Mouse (Mus musculus) hindbrain, embryonic 14.5 days (tissue): ENCODE measurements around the gene Rnf103. TPM values are rescaled to one million over a fixed set of nuclear protein-coding genes. Genes with fewer than 3 reads are reported as not detected.

Experiments used
- ATAC-seq: fragments of 200-750 bp; cut with Nextera tagmentation; 2 replicates; pipeline ENCODE4 v1.8.0; 2017; ENCODE audit warnings: moderate number of reproducible peaks, mild to moderate bottlenecking, moderate TSS enrichment, moderate library complexity; ENCODE audit not compliant: low FRiP score
- DNase-seq: peaks from one replicate; pipeline ENCODE4 v3.0.0-alpha.2; 2015; ENCODE audit warnings: low spot score
- H3K27ac ChIP-seq: fragments of 300-500 bp; sonication (generic); 2 replicates; pipeline ENCODE4 v1.5.1; 2014; ENCODE audit warnings: mild to moderate bottlenecking, moderate library complexity
- H3K27me3 ChIP-seq: fragments of 300-500 bp; sonication (generic); 2 replicates; pipeline ENCODE4 v1.6.1; 2014; ENCODE audit warnings: mild to moderate bottlenecking, low read length, mixed read lengths; ENCODE audit not compliant: control insufficient read depth, insufficient read depth
- H3K36me3 ChIP-seq: fragments of 300-500 bp; sonication (generic); replicated peaks from 2 replicates; pipeline ENCODE4 v1.6.1; 2014; ENCODE audit not compliant: control insufficient read depth, insufficient read depth
- H3K4me1 ChIP-seq: fragments of 300-500 bp; sonication (generic); replicated peaks from 2 replicates; pipeline ENCODE4 v1.6.1; 2014; ENCODE audit warnings: antibody characterized with exemption, low read length, mixed read lengths; ENCODE audit not compliant: control insufficient read depth, insufficient read depth
- H3K4me2 ChIP-seq: fragments of 300-500 bp; sonication (generic); replicated peaks from 2 replicates; pipeline ENCODE4 v1.6.1; 2014; ENCODE audit warnings: mild to moderate bottlenecking, moderate library complexity
- H3K4me3 ChIP-seq: fragments of 300-500 bp; sonication (generic); replicated peaks from 2 replicates; pipeline ENCODE4 v1.5.1; 2014; ENCODE audit warnings: mild to moderate bottlenecking, low read length
- H3K9ac ChIP-seq: fragments of 300-500 bp; sonication (generic); 2 replicates; pipeline ENCODE4 v1.6.1; 2014
- H3K9me3 ChIP-seq: fragments of 300-500 bp; sonication (generic); 2 replicates; pipeline ENCODE4 v1.6.1; 2016; ENCODE audit warnings: low read length; ENCODE audit not compliant: control insufficient read depth
- WGBS: fragments of 180-500 bp; shearing (Covaris S2); extraction: QIAGEN DNeasy Blood & Tissue Kit; methylation state at CpG from one replicate; pipeline ENCODE4 v1.1.7; 2014; 5-methylcytosine and 5-hydroxymethylcytosine counted together
- polyA plus RNA-seq: library from polyadenylated mRNA; unstranded; fragments of >200 nt; fragmentation: Nextera tagmentation; extraction: Ambion mirVana; gene quantifications from 2 replicates; pipeline ENCODE4 v1.2.1, GENCODE M21; 2014

Rnf103 gene
- polyA plus RNA-seq, 1 experiment from 2014 or later = 31.1 TPM

GRCm38 (mm10) chr6:71555507-71555951 lies 61.8 kb downstream of the Rnf103 start:
- no peak overlapping the region for H3K4me3 ChIP-seq
- H3K27me3 ChIP-seq = no peaks in the 10 kb centered on the region
- H3K9me3 ChIP-seq = no peaks in the 10 kb centered on the region
- no peak overlapping the region for H3K4me2 ChIP-seq
- H3K9ac ChIP-seq = no peak overlapping the region
- DNase-seq = no peak
- H3K27ac ChIP-seq = no peak overlapping the region
- H3K36me3 ChIP-seq = peaks cover 16% of the 10 kb centered on the region; the same call in 1 of the 2 replicates
- WGBS = 91% methylated on average over 2 of the region's 2 CpGs
- no peaks in the 10 kb centered on the region for H3K4me1 ChIP-seq
- ATAC-seq = no peak

GRCm38 (mm10) chr6:71556826-71557225 lies 63.1 kb downstream of the Rnf103 start:
- H3K9ac ChIP-seq = no peak overlapping the region
- H3K36me3 ChIP-seq = peaks cover 20% of the 10 kb centered on the region; the same call in 1 of the 2 replicates
- ATAC-seq = no peak
- no peak overlapping the region for H3K4me3 ChIP-seq
- no peak overlapping the region for H3K4me2 ChIP-seq
- H3K9me3 ChIP-seq = no peaks in the 10 kb centered on the region
- H3K4me1 ChIP-seq = no peaks in the 10 kb centered on the region
- DNase-seq = no peak
- no peaks in the 10 kb centered on the region for H3K27me3 ChIP-seq
- 96% methylated on average over 2 of the region's 2 CpGs for WGBS
- no peak overlapping the region for H3K27ac ChIP-seq

Other genes with a start within 250 kb of the Rnf103 start
- gene Krcc1, start 222.2 kb upstream of the Rnf103 start, polyA plus RNA-seq = 20.5 and 21.5 TPM in 2 replicates
- 0.24 and 0.56 TPM in 2 replicates for gene Smyd1, start 171.7 kb upstream of the Rnf103 start, polyA plus RNA-seq
- not detected in 2 replicates for gene Cd8b1, start 171.1 kb upstream of the Rnf103 start, polyA plus RNA-seq
- not detected in 2 replicates for gene Cd8a, start 120.5 kb upstream of the Rnf103 start, polyA plus RNA-seq
- gene Rmnd5a, start 53.3 kb upstream of the Rnf103 start, polyA plus RNA-seq = 5.8 TPM in 2 replicates
- gene Chmp3, start 49.9 kb downstream of the Rnf103 start, polyA plus RNA-seq = 52.8 and 57.5 TPM in 2 replicates
- 30.1 and 32.1 TPM in 2 replicates for gene Kdm3a, start 139.1 kb downstream of the Rnf103 start, polyA plus RNA-seq
- 326 and 374 TPM in 2 replicates for gene Reep1, start 213.7 kb downstream of the Rnf103 start, polyA plus RNA-seq